Mouse (Mus musculus) NIH3T3 (cell line): ENCODE results near the gene Mlx.
"Not testable (repeated sequence)": the region's sequence is repeated elsewhere in the genome, so short reads cannot be mapped to it uniquely, and the experiment has no call there.

ENCODE experiments used
- DNase-seq: peaks from one replicate; pipeline ENCODE4 v3.0.0-alpha.2; 2012; ENCODE audit warnings: low read depth

Mlx gene

GRCm38 (mm10) chr11:101098231-101098630, 11.2 kb downstream of the Mlx start:
- no peak for DNase-seq

- DNase-seq: no peak
These were observed 15.9 kb downstream of the Mlx start for GRCm38 (mm10) chr11:101103011-101103410.

GRCm38 (mm10) chr11:101109351-101109750, 22.3 kb downstream of the Mlx start:
- no peak for DNase-seq

GRCm38 (mm10) chr11:101110708-101111107, 23.6 kb downstream of the Mlx start:
- DNase-seq: no peak

- DNase-seq: no peak
These were observed 24.1 kb downstream of the Mlx start for GRCm38 (mm10) chr11:101111178-101111577.

- DNase-seq: no peak
These were observed 25.1 kb downstream of the Mlx start for GRCm38 (mm10) chr11:101112186-101112585.

GRCm38 (mm10) chr11:101115564-101115963, 28.5 kb downstream of the Mlx start:
- no peak for DNase-seq

GRCm38 (mm10) chr11:101118105-101118504, 31.0 kb downstream of the Mlx start:
- no peak for DNase-seq

GRCm38 (mm10) chr11:101119131-101119760, 32.2 kb downstream of the Mlx start:
- DNase-seq: peak; percentile 33

GRCm38 (mm10) chr11:101119761-101120544, 32.9 kb downstream of the Mlx start, which contains the start of the genes Retreg3 and Tubg1:
Gene Retreg3, minus strand, starts transcription at chr11:101119893.
Gene Tubg1, plus strand, starts transcription at chr11:101119938.
- peak; percentile 100 for DNase-seq

GRCm38 (mm10) chr11:101120545-101121188, 33.6 kb downstream of the Mlx start:
- no peak for DNase-seq

- DNase-seq: not testable (repeated sequence)
These were observed 37.4 kb downstream of the Mlx start for GRCm38 (mm10) chr11:101124494-101124893.

GRCm38 (mm10) chr11:101125008-101125407, 37.9 kb downstream of the Mlx start:
- DNase-seq: not testable (repeated sequence)

- DNase-seq: peak; percentile 35
These were observed 40.0 kb downstream of the Mlx start for GRCm38 (mm10) chr11:101127075-101127474.

GRCm38 (mm10) chr11:101128996-101129577, 42.0 kb downstream of the Mlx start:
- no peak for DNase-seq

- DNase-seq: no peak
These were observed 43.1 kb downstream of the Mlx start for GRCm38 (mm10) chr11:101130056-101130756.

- no peak for DNase-seq
These were observed 44.1 kb downstream of the Mlx start for GRCm38 (mm10) chr11:101131187-101131586.

- peak; percentile 66 for DNase-seq
These were observed 44.6 kb downstream of the Mlx start for GRCm38 (mm10) chr11:101131701-101132100.

- DNase-seq: no peak
These were observed 46.0 kb downstream of the Mlx start for GRCm38 (mm10) chr11:101133037-101133436.

- DNase-seq: no peak
These were observed 47.3 kb downstream of the Mlx start for GRCm38 (mm10) chr11:101134217-101134865.

GRCm38 (mm10) chr11:101137000-101137399, 49.9 kb downstream of the Mlx start:
- DNase-seq: no peak
